Mouse (Mus musculus): Measurements from ENCODE around the gene Ahsg. TPM values are rescaled to one million over a fixed set of nuclear protein-coding genes. Genes with fewer than 3 reads are reported as not detected.

The Ahsg gene
- not detected for polyA plus RNA-seq (2017; shearing (Covaris generic))

GRCm38 (mm10) chr16:22890683-22891510, at the start of gene Ahsg:
Gene Ahsg, plus strand, starts transcription at chr16:22891277.

GRCm38 (mm10) chr16:22857431-22858113, 33.5 kb upstream of the Ahsg start, which contains the start of the genes Tbccd1 and Dnajb11:
Gene Tbccd1, minus strand, starts transcription at chr16:22857669.
Gene Dnajb11, plus strand, starts transcription at chr16:22857845.

DNA sequence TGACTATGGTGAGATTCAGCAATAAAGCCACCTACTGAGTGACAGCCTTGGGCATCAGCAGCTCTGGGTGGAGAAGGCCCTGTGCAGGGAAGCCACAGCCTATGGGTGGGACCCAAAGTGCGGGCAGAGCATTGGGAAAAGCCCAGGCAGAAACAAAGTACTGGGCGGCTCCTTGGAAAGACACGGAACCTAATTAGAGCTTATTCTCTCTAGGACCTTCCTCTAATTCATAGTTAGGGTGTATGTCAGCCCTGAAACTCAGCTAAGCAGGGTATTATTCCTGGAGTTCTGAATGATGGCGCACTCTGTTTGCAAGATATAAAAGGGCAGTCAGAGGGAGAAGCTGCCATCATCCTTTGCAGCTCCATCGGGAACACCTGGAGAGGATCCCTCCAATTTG, 27.0 kb downstream of the Ahsg start, which contains the start of gene Fetub:
Gene Fetub (plus strand): TSS at position 301 of the 400 bp plus-strand sequence.

Other genes with a start within 250 kb of the Ahsg start
- 2.5 TPM for gene Dgkg, start 234.1 kb upstream of the Ahsg start, polyA plus RNA-seq (2017; shearing (Covaris generic))
- gene Crygs, start 79.7 kb upstream of the Ahsg start, polyA plus RNA-seq (2017; shearing (Covaris generic)): not detected
- gene Tbccd1, start 33.6 kb upstream of the Ahsg start, polyA plus RNA-seq (2017; shearing (Covaris generic)): 29.1 TPM
- gene Dnajb11, start 33.4 kb upstream of the Ahsg start, polyA plus RNA-seq (2017; shearing (Covaris generic)): 111 TPM
- not detected for gene Fetub, start 27.1 kb downstream of the Ahsg start, polyA plus RNA-seq (2017; shearing (Covaris generic))
- not detected for gene Hrg, start 59.8 kb downstream of the Ahsg start, polyA plus RNA-seq (2017; shearing (Covaris generic))
- not detected for gene Kng2, start 138.2 kb downstream of the Ahsg start, polyA plus RNA-seq (2017; shearing (Covaris generic))
- not detected for gene Kng1, start 166.6 kb downstream of the Ahsg start, polyA plus RNA-seq (2017; shearing (Covaris generic))
- 294 TPM for gene Eif4a2, start 216.2 kb downstream of the Ahsg start, polyA plus RNA-seq (2017; shearing (Covaris generic))
- 31.3 TPM for gene Rfc4, start 236.5 kb downstream of the Ahsg start, polyA plus RNA-seq (2017; shearing (Covaris generic))

Measured in CD4-positive, CD25-positive, alpha-beta regulatory T cell, adult 9 weeks (primary cell).